Mouse (Mus musculus): ENCODE data around the gene Iars2.

DNA sequence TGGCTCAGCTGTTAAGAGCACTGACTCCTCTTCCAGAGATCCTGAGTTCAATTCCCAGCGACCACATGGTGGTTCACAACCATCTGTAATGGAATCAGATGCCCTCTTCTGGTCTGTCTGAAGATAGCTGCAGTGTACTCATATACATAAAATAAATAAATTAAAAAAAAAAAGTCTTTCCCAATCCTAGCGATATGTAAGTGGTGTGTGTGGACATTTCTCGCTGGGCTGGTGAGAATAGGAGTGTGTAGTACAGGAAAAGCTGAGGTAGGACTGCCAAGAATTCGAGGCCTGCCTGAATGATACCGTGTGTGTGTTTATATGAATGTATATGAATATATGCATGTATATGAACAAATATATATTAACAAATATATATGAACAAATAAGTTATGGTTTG, 2.2 kb upstream of the Iars2 start:
- TF ChIP-seq CTCF (IDR thresholded peaks at IDR 0.05) (peak; percentile 28), EP300 (IDR thresholded peaks at IDR 0.05) (no peak)
